Mouse (Mus musculus) hindbrain, embryonic 10.5 days (tissue): Measurements from ENCODE around the gene Zscan10. TPM values are rescaled to one million over a fixed set of nuclear protein-coding genes. Genes with fewer than 3 reads are reported as not detected.

ENCODE experiments used
- polyA plus RNA-seq: library from polyadenylated mRNA; unstranded; fragments of >200 nt; fragmentation: Nextera tagmentation; extraction: Ambion mirVana; gene quantifications from 2 replicates; pipeline ENCODE4 v1.2.1, GENCODE M21; 2016

Zscan10 gene
- polyA plus RNA-seq, 1 experiment from 2014 or later: 0.94 TPM

Other genes starting within 250 kb of the Zscan10 start
- not detected in 2 replicates for gene Vmn2r116, start 216.3 kb upstream of the Zscan10 start, polyA plus RNA-seq
- not detected in 2 replicates for gene Vmn2r117, start 121.2 kb upstream of the Zscan10 start, polyA plus RNA-seq
- gene Zfp213, start 36.6 kb upstream of the Zscan10 start, polyA plus RNA-seq: 25.3 and 27.5 TPM in 2 replicates
- 22.5 and 23.4 TPM in 2 replicates for gene Zfp13, start 1.4 kb upstream of the Zscan10 start, polyA plus RNA-seq
- gene Mmp25, start 44.4 kb downstream of the Zscan10 start, polyA plus RNA-seq: 1.00 and 1.4 TPM in 2 replicates
- gene Bicdl2, start 59.6 kb downstream of the Zscan10 start, polyA plus RNA-seq: 0.41 and 0.51 TPM in 2 replicates
- gene Hcfc1r1, start 72.7 kb downstream of the Zscan10 start, polyA plus RNA-seq: 34.0 and 45.4 TPM in 2 replicates
- gene Thoc6, start 73.0 kb downstream of the Zscan10 start, polyA plus RNA-seq: 72.7 and 80.2 TPM in 2 replicates
- 2.7 and 7.1 TPM in 2 replicates for gene Tnfrsf12a, start 76.6 kb downstream of the Zscan10 start, polyA plus RNA-seq
- 20.8 and 54.2 TPM in 2 replicates for gene Cldn6, start 78.4 kb downstream of the Zscan10 start, polyA plus RNA-seq
- gene Cldn9, start 83.2 kb downstream of the Zscan10 start, polyA plus RNA-seq: 6.3 and 13.1 TPM in 2 replicates
- not detected in 2 replicates for gene 1520401A03Rik, start 121.9 kb downstream of the Zscan10 start, polyA plus RNA-seq
- 54.0 and 61.5 TPM in 2 replicates for gene Pkmyt1, start 125.5 kb downstream of the Zscan10 start, polyA plus RNA-seq
- gene Paqr4, start 140.0 kb downstream of the Zscan10 start, polyA plus RNA-seq: 28.8 and 43.6 TPM in 2 replicates
- gene Kremen2, start 145.0 kb downstream of the Zscan10 start, polyA plus RNA-seq: 3.4 and 4.3 TPM in 2 replicates
- gene Flywch1, start 170.7 kb downstream of the Zscan10 start, polyA plus RNA-seq: 181 and 211 TPM in 2 replicates
- 22.9 and 34.9 TPM in 2 replicates for gene Flywch2, start 185.2 kb downstream of the Zscan10 start, polyA plus RNA-seq
- gene Srrm2, start 189.7 kb downstream of the Zscan10 start, polyA plus RNA-seq: 517 and 570 TPM in 2 replicates
- gene Elob, start 228.3 kb downstream of the Zscan10 start, polyA plus RNA-seq: 1,118 and 1,222 TPM in 2 replicates
- gene Prss33, start 235.2 kb downstream of the Zscan10 start, polyA plus RNA-seq: 0.24 TPM in 1 of 2 replicates, not detected in the other
- gene Prss32, start 243.0 kb downstream of the Zscan10 start, polyA plus RNA-seq: not detected in 2 replicates
- gene Prss41, start 243.3 kb downstream of the Zscan10 start, polyA plus RNA-seq: 1.6 and 1.9 TPM in 2 replicates